Mouse (Mus musculus) megakaryocyte progenitor cell, adult 5-6 weeks (primary cell): Measurements from ENCODE around the gene Tnfsf13b. TPM values are rescaled to one million over a fixed set of nuclear protein-coding genes. Genes with fewer than 3 reads are reported as not detected.
A peak's percentile ranks its signal among the peaks of the same experiment; 100 is the strongest.

Source experiments
- ATAC-seq: replicated peaks from 2 replicates; pipeline ENCODE4 v1.8.0; 2016; ENCODE audit warnings: mild to moderate bottlenecking, moderate TSS enrichment, inconsistent platforms; ENCODE audit not compliant: poor library complexity
- total RNA-seq, 2 experiments: library from RNA; stranded (forward) in 1 of 2; stranded (reverse) in 1 of 2; fragments of 157-497, 149-512 nt in 1 of 2; fragments of 200-1000 nt in 1 of 2; gene quantifications; 2 replicates each; pipeline versions ENCODE4 v1.2.3 to v1.2.4; 2015 to 2017

Tnfsf13b gene
- total RNA-seq, 2 experiments from 2014 or later = 0.25 to 6.3 TPM

DNA sequence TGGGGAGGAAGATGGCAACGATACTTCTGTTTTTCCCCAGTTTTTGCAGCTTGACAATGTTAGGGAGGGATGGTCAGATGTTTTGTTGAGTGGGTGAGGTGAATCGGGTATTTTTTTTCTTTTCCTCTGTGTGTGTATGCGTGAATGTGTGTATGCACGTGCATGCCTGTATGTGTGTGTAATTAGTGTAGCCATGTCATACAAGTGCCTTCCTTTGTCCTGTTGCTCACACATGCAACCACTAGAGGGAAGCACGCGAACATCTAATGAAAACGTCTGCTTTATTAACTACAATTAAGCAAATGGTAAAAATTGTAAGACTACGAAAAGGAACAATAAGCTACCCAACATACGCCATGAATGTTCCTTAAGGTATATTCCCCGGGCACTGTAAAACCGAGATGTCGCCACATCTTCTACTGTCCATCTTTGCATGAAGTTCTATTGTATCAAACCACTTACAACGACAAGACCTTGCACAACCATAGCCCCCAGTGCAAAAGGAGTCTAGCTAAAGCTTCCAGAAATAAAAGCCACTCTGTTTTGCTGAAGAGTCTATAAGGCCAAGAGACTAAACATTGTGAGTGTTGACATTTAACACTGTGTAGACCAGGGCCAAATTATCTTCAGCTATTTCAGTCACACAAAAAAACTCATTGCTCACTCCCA, 37.7 kb downstream of the Tnfsf13b start:
- peak; percentile 55; the same call in 1 of the 2 replicates for ATAC-seq

DNA sequence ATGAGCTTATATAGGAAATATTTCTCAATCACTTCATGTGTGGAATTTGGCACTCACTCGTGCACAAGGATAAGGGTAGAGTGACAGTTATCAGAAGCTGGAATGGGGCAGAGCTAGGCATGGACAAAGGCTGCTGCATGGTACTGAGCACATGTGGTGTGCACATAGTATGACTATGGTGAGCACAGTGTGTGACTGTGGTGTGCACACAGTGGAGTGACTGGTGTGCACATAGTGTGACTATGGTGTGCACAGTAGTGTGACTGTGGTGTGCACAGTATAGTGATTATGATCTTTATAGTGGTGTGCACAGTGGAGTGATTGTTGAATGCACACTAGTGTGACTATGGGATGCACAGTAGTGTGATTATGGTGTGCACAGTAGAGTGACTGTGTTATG, 39.5 kb downstream of the Tnfsf13b start:
- ATAC-seq = no peak

GRCm38 (mm10) chr8:10049162-10049561, 42.9 kb downstream of the Tnfsf13b start:
- ATAC-seq = no peak

DNA sequence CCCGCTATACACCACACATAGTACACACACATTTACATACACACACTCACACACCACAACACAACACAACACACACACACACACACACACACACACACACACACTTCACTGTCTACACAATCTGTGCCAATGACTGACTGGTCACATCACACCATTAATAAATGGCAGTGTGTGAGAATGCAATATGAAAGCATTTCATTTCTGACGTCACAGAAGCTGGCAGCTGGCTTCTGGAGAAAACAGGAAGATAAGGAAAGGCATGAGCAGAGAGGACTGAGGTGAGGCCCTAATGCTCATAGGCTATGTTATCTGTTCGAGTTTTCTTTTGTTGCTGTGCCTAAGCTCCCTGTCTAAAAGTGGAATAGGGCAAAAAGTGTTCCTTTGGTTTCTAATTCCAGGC, 45.3 kb downstream of the Tnfsf13b start:
- no peak for ATAC-seq

DNA sequence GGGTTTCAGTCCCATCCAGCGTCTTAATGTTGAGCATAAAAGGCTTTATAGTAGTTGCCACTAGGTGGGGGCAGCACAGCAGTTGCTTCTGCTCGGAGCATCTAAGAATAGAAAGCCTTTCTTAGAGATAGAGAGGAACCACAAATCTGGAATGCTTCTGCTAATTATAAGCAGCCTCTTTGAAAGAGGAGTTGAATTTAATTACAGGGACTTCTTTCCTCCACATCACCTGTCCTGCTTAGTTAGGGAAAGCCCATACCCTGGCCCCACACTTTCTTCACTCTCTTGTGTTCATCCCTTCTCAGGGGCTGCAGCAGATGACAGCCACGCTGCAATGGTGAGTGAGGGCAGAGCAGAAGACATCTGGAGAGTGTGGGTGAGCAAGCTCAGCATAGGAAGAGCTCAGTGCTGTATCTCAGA, 47.3 kb downstream of the Tnfsf13b start:
- no peak for ATAC-seq

DNA sequence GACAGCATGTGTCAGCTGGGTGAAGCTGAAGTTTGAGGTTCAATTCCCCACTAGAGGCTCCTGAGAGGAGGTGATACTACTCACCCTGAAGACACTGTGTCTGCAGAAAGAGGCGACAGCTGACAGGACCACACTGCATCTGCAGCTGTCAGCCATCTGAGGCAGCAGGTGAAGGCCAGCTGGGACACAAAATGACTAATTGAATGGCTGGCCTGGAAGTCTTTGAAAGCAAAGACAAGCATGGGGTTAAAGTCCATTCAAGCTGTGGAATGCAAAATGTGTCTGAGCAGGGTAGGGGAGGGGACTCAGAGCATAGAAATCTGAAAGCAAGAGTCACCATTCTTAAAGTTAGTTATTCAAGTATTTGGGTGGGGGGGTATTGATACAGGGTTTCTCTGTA, 54.7 kb downstream of the Tnfsf13b start:
- ATAC-seq = no peak

DNA sequence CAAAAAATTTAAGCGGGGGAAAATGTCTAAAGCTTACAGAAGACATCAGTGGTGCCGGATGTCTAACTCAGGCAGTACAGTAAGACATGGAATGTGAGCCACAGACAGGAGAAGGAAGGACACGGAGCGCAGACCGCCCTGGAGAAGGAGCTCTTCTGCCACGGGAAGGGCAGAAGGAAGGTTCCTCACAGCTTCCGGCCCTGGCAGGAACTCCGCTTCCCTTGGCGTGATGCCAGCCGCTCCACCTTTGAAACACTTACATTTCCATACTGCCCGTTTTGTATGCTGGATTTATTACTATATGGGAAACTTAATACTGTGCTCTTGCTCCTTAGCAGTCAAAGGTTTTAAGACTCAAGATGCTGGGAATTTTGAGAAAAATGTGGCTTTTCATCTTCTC, 60.6 kb downstream of the Tnfsf13b start:
- no peak for ATAC-seq

DNA sequence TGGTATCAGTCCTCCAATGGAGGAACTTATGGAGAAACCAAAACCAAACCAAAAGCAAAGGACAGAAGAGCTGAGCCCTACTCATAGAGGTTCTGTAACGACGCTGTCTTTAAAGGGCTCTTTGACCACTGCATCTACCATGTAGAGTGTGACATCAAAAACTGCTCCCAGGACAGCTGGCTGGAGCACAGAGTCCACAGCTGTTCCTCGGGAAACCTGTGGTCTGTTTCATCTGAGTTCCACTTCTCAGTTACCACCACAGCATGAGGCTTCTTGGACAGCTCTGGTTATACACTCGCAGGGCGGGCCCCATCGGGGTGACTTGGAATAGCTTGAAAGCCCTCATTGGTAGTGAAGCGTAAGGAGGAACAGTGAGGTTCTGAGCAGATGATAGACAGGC, 61.5 kb downstream of the Tnfsf13b start:
- ATAC-seq = no peak

- ATAC-seq = no peak
Observed at GRCm38 (mm10) chr8:10072347-10072746, 66.1 kb downstream of the Tnfsf13b start.

Other genes with a start within 250 kb of the Tnfsf13b start
- gene Fam155a, start 235.3 kb upstream of the Tnfsf13b start, total RNA-seq (2015) = not detected in 2 replicates
- not detected in 2 replicates for gene Fam155a, start 235.3 kb upstream of the Tnfsf13b start, total RNA-seq (2017)
- not detected in 2 replicates for gene Gm10217, start 142.2 kb upstream of the Tnfsf13b start, total RNA-seq (2015)
- gene Gm10217, start 142.2 kb upstream of the Tnfsf13b start, total RNA-seq (2017) = not detected in 2 replicates
- gene Lig4, start 28.8 kb upstream of the Tnfsf13b start, total RNA-seq (2015) = 1.7 and 1.9 TPM in 2 replicates
- gene Lig4, start 28.8 kb upstream of the Tnfsf13b start, total RNA-seq (2017) = 0.71 and 2.2 TPM in 2 replicates
- 12.4 and 12.9 TPM in 2 replicates for gene Abhd13, start 28.8 kb upstream of the Tnfsf13b start, total RNA-seq (2015)
- gene Abhd13, start 28.8 kb upstream of the Tnfsf13b start, total RNA-seq (2017) = 13.2 and 15.5 TPM in 2 replicates
- gene Myo16, start 147.4 kb downstream of the Tnfsf13b start, total RNA-seq (2015) = not detected in 2 replicates
- 0.07 TPM in 1 of 2 replicates, not detected in the other for gene Myo16, start 147.4 kb downstream of the Tnfsf13b start, total RNA-seq (2017)